In genomic region chr2:160567813-160568212, GRCm38 (mm10) we compare ENCODE assay signal across 15 mouse cellular contexts.
"Had no signal": no experiment of that assay in that cellular context is flagged by ENCODE, and none has a peak within 500 bp of the region (broad histone marks: within the 10 kb centered on the region; RNA-seq: fewer than 3 reads in every experiment).

No protein-coding gene starts in this region.

- H3K9me3 ChIP-seq: stomach, embryonic 15.5 days had no signal

- H3K4me3 ChIP-seq: neural tube, embryonic 15.5 days; stomach, embryonic 15.5 days had no signal

- H3K36me3 ChIP-seq: neural tube, embryonic 15.5 days; stomach, embryonic 15.5 days had no signal

- H3K27me3 ChIP-seq: stomach, embryonic 15.5 days had no signal

- H3K4me1 ChIP-seq: neural tube, embryonic 15.5 days; stomach, embryonic 15.5 days had no signal

- DNase-seq: retina, postnatal 1 day; right cerebral cortex, adult 18-20 months; right cerebral cortex, postnatal 14 days; right cerebral cortex, postnatal 25 days; right cerebral cortex, postnatal 4 days; spleen, adult 18-20 months; thymus, adult 18-20 months; thymus, adult 2 months; thymus, postnatal 14 days; thymus, postnatal 25 days; thymus, postnatal 36 days; thymus, postnatal 4 days had no signal

- H3K4me2 ChIP-seq: neural tube, embryonic 15.5 days; stomach, embryonic 15.5 days had no signal

- H3K27ac ChIP-seq: neural tube, embryonic 15.5 days; stomach, embryonic 15.5 days; stomach, postnatal 0 days had no signal

- H3K9ac ChIP-seq: neural tube, embryonic 15.5 days; stomach, embryonic 15.5 days had no signal
